Mouse (Mus musculus) kidney, postnatal 0 days (tissue): Measurements from ENCODE around the gene Hist1h3b. TPM values are rescaled to one million over a fixed set of nuclear protein-coding genes. Genes with fewer than 3 reads are reported as not detected.
A peak's percentile ranks its signal among the peaks of the same experiment; 100 is the strongest.
"Not testable (repeated sequence)": the region's sequence is repeated elsewhere in the genome, so short reads cannot be mapped to it uniquely, and the experiment has no call there.

Experiments used
- ATAC-seq: fragments of 200-750 bp; cut with Nextera tagmentation; replicated peaks from 2 replicates; pipeline ENCODE4 v1.8.0; 2017; ENCODE audit warnings: low read depth, moderate number of reproducible peaks, moderate TSS enrichment, moderate library complexity; ENCODE audit not compliant: low FRiP score
- DNase-seq: peaks from one replicate; pipeline ENCODE4 v3.0.0-alpha.2; 2016; ENCODE audit warnings: low spot score
- H3K27ac ChIP-seq: fragments of 300-500 bp; sonication (generic); 2 replicates; pipeline ENCODE4 v1.5.1; 2014; ENCODE audit warnings: mild to moderate bottlenecking
- H3K27me3 ChIP-seq: fragments of 300-500 bp; sonication (generic); 2 replicates; pipeline ENCODE4 v1.6.1; 2014; ENCODE audit warnings: low read length, mixed read lengths; ENCODE audit not compliant: insufficient read depth
- H3K36me3 ChIP-seq: fragments of 300-500 bp; sonication (generic); 2 replicates; pipeline ENCODE4 v1.6.1; 2014; ENCODE audit warnings: low read length, mixed read lengths; ENCODE audit not compliant: insufficient read depth
- H3K4me1 ChIP-seq: fragments of 300-500 bp; sonication (generic); replicated peaks from 2 replicates; pipeline ENCODE4 v1.6.1; 2014; ENCODE audit warnings: antibody characterized with exemption, low read length, mixed read lengths; ENCODE audit not compliant: insufficient read depth
- H3K4me2 ChIP-seq: fragments of 300-500 bp; sonication (generic); 2 replicates; pipeline ENCODE4 v1.6.1; 2014; ENCODE audit warnings: mild to moderate bottlenecking, low read length, moderate library complexity, mixed read lengths
- H3K4me3 ChIP-seq: fragments of 300-500 bp; sonication (generic); replicated peaks from 2 replicates; pipeline ENCODE4 v1.5.1; 2014; ENCODE audit warnings: low read depth, low read length
- H3K9ac ChIP-seq: fragments of 300-500 bp; sonication (generic); 2 replicates; pipeline ENCODE4 v1.6.1; 2014; ENCODE audit warnings: low read depth, low read length
- H3K9me3 ChIP-seq: fragments of 300-500 bp; sonication (generic); replicated peaks from 2 replicates; pipeline ENCODE4 v1.6.1; 2016; ENCODE audit warnings: low read length, inconsistent platforms, mixed read lengths
- CTCF ChIP-seq: IDR thresholded peaks from 2 replicates; pipeline ENCODE4 v1.5.1; 2016; ENCODE audit warnings: antibody characterized with exemption, low read depth, mild to moderate bottlenecking, moderate library complexity
- WGBS: fragments of 180-500 bp; shearing (Covaris S2); extraction: QIAGEN DNeasy Blood & Tissue Kit; methylation state at CpG from one replicate; pipeline ENCODE4 v1.1.7; 2014; 5-methylcytosine and 5-hydroxymethylcytosine counted together
- polyA plus RNA-seq: library from polyadenylated mRNA; unstranded; fragments of >200 nt; fragmentation: Nextera tagmentation; extraction: Ambion mirVana; gene quantifications from 2 replicates; pipeline ENCODE4 v1.2.1, GENCODE M21; 2015

Gene Hist1h3b
- polyA plus RNA-seq, 1 experiment from 2014 or later: 5.9 TPM

DNA sequence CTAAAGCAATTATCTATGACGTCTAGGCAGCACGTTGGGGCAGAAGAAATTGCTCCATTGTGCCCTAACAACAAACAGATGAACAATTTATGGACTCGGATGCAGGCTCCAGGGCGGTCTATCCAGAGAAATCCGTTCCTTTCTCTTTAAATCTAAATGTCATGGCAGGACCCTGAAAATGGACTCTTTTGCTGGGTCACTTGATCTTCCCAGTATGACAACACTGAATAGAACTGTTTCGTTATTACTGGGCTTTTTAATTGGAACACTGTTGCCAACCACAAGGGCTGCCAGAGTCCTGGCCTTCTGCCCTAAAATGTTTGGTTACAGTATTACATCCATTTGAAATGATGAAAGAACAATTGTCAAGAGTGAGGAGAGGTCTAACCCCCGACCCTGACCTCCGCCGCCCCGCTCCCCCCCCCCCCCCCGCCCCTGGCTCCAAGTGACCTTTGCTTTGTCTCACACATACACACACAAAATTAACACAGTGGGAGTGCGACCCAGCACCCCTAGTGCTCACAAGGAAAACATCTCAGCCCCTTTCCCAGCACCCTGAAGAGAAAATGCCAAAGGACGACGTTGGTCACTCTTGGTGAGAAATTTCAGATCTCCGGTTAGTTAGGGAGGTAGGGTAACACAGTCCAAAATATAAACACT is 42.2 kb upstream of the Hist1h3b start:
- Histone ChIP-seq H3K9me3 (no peaks in the 10 kb centered on the region), H3K27me3 (no peaks in the 10 kb centered on the region), H3K27ac (peak overlapping the region; percentile 69), H3K9ac (peak overlapping the region; percentile 76), H3K4me3 (peak overlapping the region; percentile 39), H3K4me2 (peak overlapping the region; percentile 79), H3K36me3 (no peaks in the 10 kb centered on the region), H3K4me1 (no peaks in the 10 kb centered on the region)
- 25% methylated on average over 13 of the region's 15 CpGs for WGBS
- ATAC-seq (no peak), DNase-seq (no peak)
- TF ChIP-seq CTCF: no peak

DNA sequence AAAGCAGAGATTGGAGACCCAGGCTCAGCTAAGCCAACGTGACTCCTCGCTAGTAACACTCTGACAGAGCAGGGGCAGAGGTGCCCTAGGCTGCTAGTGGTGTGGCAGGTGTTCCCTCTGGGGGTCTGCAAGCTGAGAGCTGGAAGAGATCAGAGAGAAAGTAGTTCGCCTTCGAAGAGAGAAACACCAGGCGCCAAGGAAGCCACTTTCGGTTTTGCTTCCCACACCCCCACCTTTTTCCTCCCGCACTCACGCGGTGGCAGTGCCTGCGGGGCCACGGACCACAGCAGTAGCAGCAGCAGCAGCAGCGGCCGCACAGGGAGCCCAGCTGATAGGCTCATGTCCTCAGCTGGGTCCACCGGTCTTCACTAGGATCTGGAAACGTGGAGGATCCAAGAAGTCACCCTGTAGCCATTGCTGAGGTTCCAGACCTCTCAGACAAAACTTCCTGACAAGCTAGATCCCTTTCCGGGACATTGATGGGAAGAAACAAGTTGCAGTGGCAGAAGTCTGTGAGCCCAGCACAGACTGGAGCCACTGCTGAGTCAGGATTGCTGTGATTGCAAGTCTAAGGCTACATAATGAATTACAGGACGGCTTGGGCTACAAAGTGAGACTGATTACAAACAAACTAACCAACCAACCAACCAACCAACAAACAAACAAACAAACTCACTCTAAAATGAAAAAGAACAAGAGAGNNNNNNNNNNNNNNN is 41.5 kb upstream of the Hist1h3b start, which contains the start of gene Hfe:
Hfe (minus strand) TSS at position 481 of the 716 bp plus-strand sequence.
- Histone ChIP-seq H3K4me1 (no peaks in the 10 kb centered on the region), H3K36me3 (no peaks in the 10 kb centered on the region), H3K9me3 (no peaks in the 10 kb centered on the region), H3K9ac (peak within 1 kb of the TSS; percentile 76), H3K4me3 (peak within 1 kb of the TSS; percentile 39), H3K27ac (peak within 1 kb of the TSS; percentile 69), H3K4me2 (peak within 1 kb of the TSS; percentile 79), H3K27me3 (no peaks in the 10 kb centered on the region)
- peak; percentile 68 for DNase-seq
- ATAC-seq: peak; percentile 49
- no peak for TF ChIP-seq CTCF
- 2% methylated on average over 17 of the region's 17 CpGs for WGBS

DNA sequence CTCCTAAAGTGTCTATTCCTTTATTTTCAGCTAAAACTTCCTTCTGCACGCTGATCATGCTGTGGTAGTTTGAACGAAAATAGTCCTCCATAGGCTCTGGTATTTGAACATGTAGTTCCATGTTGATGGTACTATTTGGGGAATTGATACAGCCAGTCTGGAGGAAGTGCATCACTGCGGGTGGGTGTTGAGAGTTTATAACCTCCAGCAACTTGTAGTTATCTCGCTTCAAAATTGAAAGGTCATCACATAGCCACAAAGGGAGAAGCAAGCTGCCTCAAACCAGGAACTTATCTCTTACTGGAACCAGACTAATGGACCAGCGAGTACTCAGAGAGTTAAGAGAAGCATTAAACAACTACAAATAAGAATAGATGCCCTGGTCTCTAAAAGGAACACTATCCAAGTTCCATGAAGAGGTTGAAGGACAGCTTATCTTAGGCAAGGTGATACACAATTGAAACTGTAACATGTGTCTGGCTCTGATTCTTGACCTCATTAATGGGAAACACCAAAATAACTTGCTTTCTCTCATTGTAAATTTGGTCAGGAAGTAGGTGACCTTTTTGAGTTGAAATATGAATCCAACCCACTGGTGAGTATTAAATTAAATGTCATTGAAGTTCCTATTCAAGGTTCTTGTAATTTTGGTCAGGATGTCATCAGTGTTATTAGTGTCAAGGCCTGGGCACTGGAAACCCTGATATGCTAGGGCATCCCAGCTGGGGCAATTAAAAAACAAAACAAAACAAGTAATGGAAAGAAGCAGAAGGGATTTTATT is 35.6 kb upstream of the Hist1h3b start:
- H3K36me3 ChIP-seq: no peaks in the 10 kb centered on the region
- ATAC-seq (no peak), DNase-seq (no peak)
- no peaks in the 10 kb centered on the region for H3K27me3 ChIP-seq
- H3K4me3 ChIP-seq: no peak overlapping the region
- H3K27ac ChIP-seq: no peak overlapping the region
- 89% methylated on average over 5 of the region's 5 CpGs for WGBS
- TF ChIP-seq CTCF: no peak
- H3K9me3 ChIP-seq: no peaks in the 10 kb centered on the region
- H3K4me1 ChIP-seq: no peaks in the 10 kb centered on the region
- no peak overlapping the region for H3K9ac ChIP-seq
- H3K4me2 ChIP-seq: no peak overlapping the region

DNA sequence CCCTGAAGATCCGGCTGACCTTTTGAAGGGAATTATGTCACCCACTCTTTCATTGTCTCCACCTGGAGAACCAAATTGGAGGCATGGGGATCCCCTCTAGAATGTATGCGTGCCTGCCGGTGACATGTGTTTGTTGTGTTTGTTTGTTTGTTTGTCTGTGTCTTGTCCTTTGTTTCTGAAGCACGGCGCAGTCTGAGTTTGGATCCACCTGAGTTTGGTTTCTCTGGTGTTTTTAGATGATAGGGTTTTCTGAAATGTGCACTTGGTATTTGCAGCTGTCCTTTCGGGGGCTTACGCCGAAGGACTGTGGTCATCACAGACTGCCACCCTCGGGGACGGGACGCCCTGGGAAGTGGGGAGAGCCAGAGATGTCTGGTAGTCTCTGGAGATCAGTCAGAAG is 34.9 kb upstream of the Hist1h3b start:
- Histone ChIP-seq H3K9me3 (no peaks in the 10 kb centered on the region), H3K27me3 (no peaks in the 10 kb centered on the region), H3K36me3 (no peaks in the 10 kb centered on the region), H3K9ac (no peak overlapping the region), H3K4me3 (no peak overlapping the region), H3K27ac (no peak overlapping the region), H3K4me1 (no peaks in the 10 kb centered on the region), H3K4me2 (no peak overlapping the region)
- TF ChIP-seq CTCF: no peak
- DNase-seq (no peak), ATAC-seq (no peak)
- WGBS: 59% methylated on average over 11 of the region's 11 CpGs

DNA sequence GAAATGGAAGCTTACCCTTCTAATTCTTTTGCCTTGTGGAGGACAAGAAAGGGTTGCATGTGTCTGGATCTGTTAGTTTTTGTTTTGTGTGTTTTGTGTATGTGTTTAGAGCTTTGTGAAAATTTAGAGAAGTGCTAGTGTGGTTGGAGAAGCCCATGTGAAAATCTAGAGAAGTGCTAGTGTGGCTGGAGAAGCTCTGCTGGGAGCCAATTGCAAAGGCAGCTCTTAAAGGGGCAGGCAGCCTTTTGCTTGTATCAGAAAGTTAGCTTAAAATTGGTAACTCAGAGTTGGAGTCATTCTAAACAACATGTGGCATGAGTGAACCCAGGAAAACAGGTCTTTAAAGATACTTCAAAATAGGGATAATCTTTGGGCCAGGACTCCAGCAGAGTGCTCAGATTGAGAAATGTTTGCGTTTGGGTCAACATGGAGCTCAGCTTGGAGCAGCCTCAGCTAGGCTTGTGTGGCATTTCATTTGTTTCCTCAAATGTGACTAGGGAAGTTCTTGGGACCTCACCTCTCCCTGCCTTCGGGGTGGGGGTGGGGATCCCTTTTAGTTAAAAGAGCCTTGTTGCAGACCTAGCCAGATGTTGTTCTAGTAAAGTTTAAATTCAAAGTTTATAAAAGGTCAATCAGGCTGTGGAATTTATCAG is 34.3 kb upstream of the Hist1h3b start:
- not testable (repeated sequence) for H3K27me3 ChIP-seq, H3K4me2 ChIP-seq, ATAC-seq, H3K9me3 ChIP-seq, H3K4me3 ChIP-seq, DNase-seq, H3K36me3 ChIP-seq, H3K9ac ChIP-seq, H3K4me1 ChIP-seq, H3K27ac ChIP-seq
- WGBS: 28% methylated on average over 2 of the region's 2 CpGs

DNA sequence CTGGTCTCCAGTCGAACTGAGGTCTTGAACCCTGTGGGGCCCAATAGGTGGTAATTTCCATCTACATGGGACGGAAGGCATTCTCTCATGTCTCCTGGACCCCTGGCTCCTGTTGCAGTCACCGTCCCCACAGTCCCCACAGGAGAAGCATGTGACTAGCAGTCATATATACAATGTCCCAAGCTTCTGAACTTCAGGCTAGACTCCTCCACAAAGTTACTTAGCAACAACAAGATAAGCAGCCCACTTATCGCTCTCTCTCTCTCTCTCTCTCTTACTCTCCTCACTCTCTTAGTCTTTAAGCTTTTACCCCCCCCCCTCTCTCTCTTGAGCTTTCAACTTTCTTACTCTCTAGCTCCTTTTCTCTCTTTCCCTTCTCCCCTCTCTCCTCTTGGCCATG is 27.8 kb upstream of the Hist1h3b start:
- Histone ChIP-seq H3K36me3 (no peaks in the 10 kb centered on the region), H3K27me3 (no peaks in the 10 kb centered on the region), H3K4me3 (no peak overlapping the region), H3K9ac (no peak overlapping the region), H3K9me3 (no peaks in the 10 kb centered on the region), H3K4me2 (no peak overlapping the region), H3K27ac (no peak overlapping the region), H3K4me1 (no peaks in the 10 kb centered on the region)
- ATAC-seq (no peak), DNase-seq (no peak)
- no peak for TF ChIP-seq CTCF
- 73% methylated on average over 4 of the region's 4 CpGs for WGBS
